Mouse (Mus musculus): ENCODE measurements around the gene Tpd52l2. TPM values are rescaled to one million over a fixed set of nuclear protein-coding genes. Genes with fewer than 3 reads are reported as not detected.
A peak's percentile ranks its signal among the peaks of the same experiment; 100 is the strongest.

The Tpd52l2 gene
- polyA plus RNA-seq, 1 experiment from 2014 or later = 83.0 TPM

- peak overlapping the region; percentile 48; the same call in 1 of the 2 replicates for H3K27ac ChIP-seq
- H3K4me1 ChIP-seq (replicated peaks) = peaks cover 57% of the 10 kb centered on the region
- peaks cover 4% of the 10 kb centered on the region; the same call in 1 of the 2 replicates for H3K27me3 ChIP-seq
- no peak overlapping the region for H3K4me3 ChIP-seq (replicated peaks)
- WGBS (ENCODE audit: insufficient replicate concordance) = 75% methylated on average over 1 of the region's 1 CpGs
- H3K9me3 ChIP-seq (replicated peaks) = no peaks in the 10 kb centered on the region
- H3K9ac ChIP-seq = peak overlapping the region; percentile 44
- peak overlapping the region; percentile 41 for H3K4me2 ChIP-seq
- no peak for DNase-seq
- no peak for ATAC-seq (ENCODE audit: low read depth)
- no peaks in the 10 kb centered on the region for H3K36me3 ChIP-seq
Measured at GRCm38 (mm10) chr2:181462604-181463003, 34.3 kb upstream of the Tpd52l2 start.

- H3K27me3 ChIP-seq = 0 out of 2 replicates have a peak, but pooled peaks cover under 1% of the 10 kb centered on the region
Measured at GRCm38 (mm10) chr2:181463008-181463738, 33.8 kb upstream of the Tpd52l2 start.

GRCm38 (mm10) chr2:181465423-181465822 is 31.5 kb upstream of the Tpd52l2 start:
- no peak overlapping the region for H3K4me2 ChIP-seq
- 53% methylated on average over 3 of the region's 3 CpGs for WGBS (ENCODE audit: insufficient replicate concordance)
- no peaks in the 10 kb centered on the region for H3K36me3 ChIP-seq
- H3K27ac ChIP-seq = no peak overlapping the region
- H3K4me3 ChIP-seq (replicated peaks) = no peak overlapping the region
- H3K27me3 ChIP-seq = no peaks in the 10 kb centered on the region
- no peaks in the 10 kb centered on the region for H3K9me3 ChIP-seq (replicated peaks)
- DNase-seq (no peak), ATAC-seq (ENCODE audit: low read depth) (no peak)
- H3K9ac ChIP-seq = no peak overlapping the region
- H3K4me1 ChIP-seq (replicated peaks) = peaks cover 42% of the 10 kb centered on the region

More at GRCm38 (mm10) chr2:181463008-181463738, 33.8 kb upstream of the Tpd52l2 start:
- Histone ChIP-seq H3K27ac (peak overlapping the region; percentile 51), H3K36me3 (no peaks in the 10 kb centered on the region), H3K9ac (peak overlapping the region; percentile 44), H3K4me3 (replicated peaks) (no peak overlapping the region), H3K4me1 (replicated peaks) (peaks cover 52% of the 10 kb centered on the region), H3K4me2 (peak overlapping the region; percentile 41), H3K9me3 (replicated peaks) (no peaks in the 10 kb centered on the region)
- DNase-seq = peak; percentile 65
- 27% methylated on average over 7 of the region's 7 CpGs for WGBS (ENCODE audit: insufficient replicate concordance)
- ATAC-seq (ENCODE audit: low read depth) = peak; percentile 36

- H3K9ac ChIP-seq = no peak overlapping the region; the same call in 1 of the 2 replicates
- H3K27me3 ChIP-seq = no peaks in the 10 kb centered on the region
- H3K27ac ChIP-seq = no peak overlapping the region
- H3K9me3 ChIP-seq (replicated peaks) = no peaks in the 10 kb centered on the region
- H3K36me3 ChIP-seq = no peaks in the 10 kb centered on the region
- no peak overlapping the region for H3K4me3 ChIP-seq (replicated peaks)
- no peak overlapping the region for H3K4me2 ChIP-seq
- peaks cover 23% of the 10 kb centered on the region for H3K4me1 ChIP-seq (replicated peaks)
- WGBS (ENCODE audit: insufficient replicate concordance) = 25% methylated on average over 2 of the region's 2 CpGs
- ATAC-seq (ENCODE audit: low read depth) = no peak
- DNase-seq = no peak
Measured at GRCm38 (mm10) chr2:181470285-181470684, 26.7 kb upstream of the Tpd52l2 start.

- ATAC-seq (ENCODE audit: low read depth) (0 out of 2 replicates have a peak, but pooled peaks have one; percentile 26), DNase-seq (no peak)
- no peak overlapping the region; the same call in 1 of the 2 replicates for H3K27ac ChIP-seq
- H3K4me1 ChIP-seq (replicated peaks) = peaks cover 23% of the 10 kb centered on the region
- H3K4me2 ChIP-seq = no peak overlapping the region
- H3K36me3 ChIP-seq = no peaks in the 10 kb centered on the region
- H3K27me3 ChIP-seq = no peaks in the 10 kb centered on the region
- no peaks in the 10 kb centered on the region for H3K9me3 ChIP-seq (replicated peaks)
- no peak overlapping the region for H3K9ac ChIP-seq
- 19% methylated on average over 5 of the region's 5 CpGs for WGBS (ENCODE audit: insufficient replicate concordance)
- no peak overlapping the region for H3K4me3 ChIP-seq (replicated peaks)
Measured at GRCm38 (mm10) chr2:181471246-181471645, 25.7 kb upstream of the Tpd52l2 start.

GRCm38 (mm10) chr2:181472256-181472827 is 24.6 kb upstream of the Tpd52l2 start:
- ATAC-seq (ENCODE audit: low read depth) (no peak), DNase-seq (no peak)
- 65% methylated on average over 1 of the region's 1 CpGs for WGBS (ENCODE audit: insufficient replicate concordance)
- H3K4me1 ChIP-seq (replicated peaks) = peaks cover 23% of the 10 kb centered on the region
- 0 out of 2 replicates have a peak overlapping the region, but pooled peaks have one; percentile 23 for H3K27ac ChIP-seq
- H3K4me2 ChIP-seq = no peak overlapping the region
- no peaks in the 10 kb centered on the region for H3K36me3 ChIP-seq
- no peaks in the 10 kb centered on the region for H3K27me3 ChIP-seq
- no peak overlapping the region for H3K9ac ChIP-seq
- H3K9me3 ChIP-seq (replicated peaks) = no peaks in the 10 kb centered on the region
- H3K4me3 ChIP-seq (replicated peaks) = no peak overlapping the region

GRCm38 (mm10) chr2:181483120-181483519 is 13.8 kb upstream of the Tpd52l2 start:
- Histone ChIP-seq H3K4me1 (replicated peaks) (peaks cover 51% of the 10 kb centered on the region), H3K9me3 (replicated peaks) (no peaks in the 10 kb centered on the region), H3K27me3 (no peaks in the 10 kb centered on the region; the same call in 1 of the 2 replicates), H3K9ac (peak overlapping the region; percentile 43; the same call in 1 of the 2 replicates), H3K27ac (peak overlapping the region; percentile 34), H3K4me3 (replicated peaks) (no peak overlapping the region), H3K4me2 (peak overlapping the region; percentile 32), H3K36me3 (no peaks in the 10 kb centered on the region)
- DNase-seq = no peak
- ATAC-seq (ENCODE audit: low read depth) = no peak
- WGBS (ENCODE audit: insufficient replicate concordance) = 18% methylated on average over 2 of the region's 2 CpGs

GRCm38 (mm10) chr2:181483562-181484318 is 13.2 kb upstream of the Tpd52l2 start:
- WGBS (ENCODE audit: insufficient replicate concordance) = 25% methylated on average over 7 of the region's 7 CpGs
- Histone ChIP-seq H3K27ac (peak overlapping the region; percentile 34), H3K4me2 (peak overlapping the region; percentile 32), H3K4me1 (replicated peaks) (peaks cover 52% of the 10 kb centered on the region), H3K9ac (peak overlapping the region; percentile 43; the same call in 1 of the 2 replicates), H3K36me3 (no peaks in the 10 kb centered on the region), H3K27me3 (no peaks in the 10 kb centered on the region; the same call in 1 of the 2 replicates), H3K9me3 (replicated peaks) (no peaks in the 10 kb centered on the region), H3K4me3 (replicated peaks) (no peak overlapping the region)
- ATAC-seq (ENCODE audit: low read depth) = peak; percentile 48
- peak; percentile 22 for DNase-seq

- no peaks in the 10 kb centered on the region for H3K9me3 ChIP-seq (replicated peaks)
- no peak overlapping the region for H3K4me3 ChIP-seq (replicated peaks)
- no peak overlapping the region for H3K4me2 ChIP-seq
- WGBS (ENCODE audit: insufficient replicate concordance) = 37% methylated on average over 6 of the region's 6 CpGs
- DNase-seq (no peak), ATAC-seq (ENCODE audit: low read depth) (peak; percentile 47)
- peaks cover 52% of the 10 kb centered on the region for H3K4me1 ChIP-seq (replicated peaks)
- H3K36me3 ChIP-seq = no peaks in the 10 kb centered on the region
- 0 out of 2 replicates have a peak overlapping the region, but pooled peaks have one; percentile 26 for H3K9ac ChIP-seq
- no peaks in the 10 kb centered on the region; the same call in 1 of the 2 replicates for H3K27me3 ChIP-seq
- H3K27ac ChIP-seq = no peak overlapping the region
Measured at GRCm38 (mm10) chr2:181484456-181485233, 12.3 kb upstream of the Tpd52l2 start.

GRCm38 (mm10) chr2:181485741-181486140 is 11.2 kb upstream of the Tpd52l2 start:
- no peaks in the 10 kb centered on the region for H3K9me3 ChIP-seq (replicated peaks)
- no peak overlapping the region for H3K4me3 ChIP-seq (replicated peaks)
- 56% methylated on average over 1 of the region's 1 CpGs for WGBS (ENCODE audit: insufficient replicate concordance)
- H3K36me3 ChIP-seq = no peaks in the 10 kb centered on the region
- no peak overlapping the region for H3K27ac ChIP-seq
- no peak for ATAC-seq (ENCODE audit: low read depth)
- no peaks in the 10 kb centered on the region; the same call in 1 of the 2 replicates for H3K27me3 ChIP-seq
- no peak overlapping the region for H3K9ac ChIP-seq
- peaks cover 52% of the 10 kb centered on the region for H3K4me1 ChIP-seq (replicated peaks)
- no peak for DNase-seq
- H3K4me2 ChIP-seq = no peak overlapping the region
